Mouse (Mus musculus) CD4-positive naive resting alpha-beta T cell, adult 76 days (primary cell): ENCODE data around the gene Otud5. TPM values are rescaled to one million over a fixed set of nuclear protein-coding genes. Genes with fewer than 3 reads are reported as not detected.

Experiments used
- total RNA-seq: library from RNA; stranded (reverse); gene quantifications from one replicate; pipeline ENCODE4 v1.2.4, GENCODE M21; 2023

The Otud5 gene
- total RNA-seq: 191 TPM

GRCm38 (mm10) chrX:7841163-7842162 lies at the start of gene Otud5:
Gene Otud5 (plus strand): TSS chrX:7841364.

DNA sequence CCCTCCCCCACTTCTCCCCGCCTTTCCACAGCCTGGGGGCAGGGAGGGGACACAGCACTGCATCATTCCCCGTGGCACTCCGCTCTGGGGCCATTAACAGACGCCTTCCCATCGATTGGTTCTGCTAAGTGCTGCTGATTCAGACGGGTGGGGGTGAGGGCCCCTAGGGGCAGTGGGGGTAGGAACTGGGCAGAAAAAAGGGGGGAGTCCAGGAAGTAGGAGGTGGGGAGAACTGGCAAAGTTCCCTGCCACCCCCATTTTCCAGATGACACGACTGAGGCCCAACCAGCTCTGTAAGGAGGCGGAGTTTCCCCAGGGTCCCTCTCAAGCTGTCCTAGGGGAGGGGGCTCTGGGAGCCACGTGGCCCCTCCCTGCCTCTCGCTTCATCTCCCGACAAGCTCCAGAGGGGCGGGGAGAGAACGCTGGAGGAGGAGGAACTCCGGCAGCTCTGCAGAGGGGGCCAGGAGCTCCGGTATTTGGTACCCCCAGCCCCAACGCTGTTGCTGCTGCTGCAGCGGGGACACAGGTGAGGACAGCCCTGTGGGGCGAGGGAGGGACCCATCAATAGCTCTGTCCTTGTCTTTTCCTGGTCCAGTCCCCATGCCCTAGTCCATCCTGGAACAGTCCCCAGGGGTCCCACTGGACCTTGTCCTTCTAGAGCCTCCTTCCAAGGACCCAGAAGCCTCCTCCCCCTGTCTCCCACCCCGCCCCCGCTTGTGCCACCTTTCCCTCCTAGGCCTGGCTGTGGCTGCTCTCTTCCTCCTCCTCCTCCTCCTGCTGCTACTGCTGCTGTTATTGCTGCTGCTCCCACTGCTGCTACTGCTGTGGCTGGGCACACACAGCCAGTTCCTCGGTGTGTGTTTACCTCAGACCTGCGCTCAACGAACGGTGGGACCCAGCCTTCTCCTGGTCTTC lies 19.0 kb upstream of the Otud5 start, which contains the start of gene Kcnd1:
Gene Kcnd1, plus strand, starts transcription at position 425 of the 915 bp plus-strand sequence.

GRCm38 (mm10) chrX:7878007-7878419 lies 36.8 kb downstream of the Otud5 start, which contains the start of gene Pim2:
Gene Pim2 (plus strand): TSS chrX:7878262.

GRCm38 (mm10) chrX:7883841-7884567 lies 42.8 kb downstream of the Otud5 start, which contains the start of gene Slc35a2:
Gene Slc35a2 (plus strand): TSS chrX:7884028.

DNA sequence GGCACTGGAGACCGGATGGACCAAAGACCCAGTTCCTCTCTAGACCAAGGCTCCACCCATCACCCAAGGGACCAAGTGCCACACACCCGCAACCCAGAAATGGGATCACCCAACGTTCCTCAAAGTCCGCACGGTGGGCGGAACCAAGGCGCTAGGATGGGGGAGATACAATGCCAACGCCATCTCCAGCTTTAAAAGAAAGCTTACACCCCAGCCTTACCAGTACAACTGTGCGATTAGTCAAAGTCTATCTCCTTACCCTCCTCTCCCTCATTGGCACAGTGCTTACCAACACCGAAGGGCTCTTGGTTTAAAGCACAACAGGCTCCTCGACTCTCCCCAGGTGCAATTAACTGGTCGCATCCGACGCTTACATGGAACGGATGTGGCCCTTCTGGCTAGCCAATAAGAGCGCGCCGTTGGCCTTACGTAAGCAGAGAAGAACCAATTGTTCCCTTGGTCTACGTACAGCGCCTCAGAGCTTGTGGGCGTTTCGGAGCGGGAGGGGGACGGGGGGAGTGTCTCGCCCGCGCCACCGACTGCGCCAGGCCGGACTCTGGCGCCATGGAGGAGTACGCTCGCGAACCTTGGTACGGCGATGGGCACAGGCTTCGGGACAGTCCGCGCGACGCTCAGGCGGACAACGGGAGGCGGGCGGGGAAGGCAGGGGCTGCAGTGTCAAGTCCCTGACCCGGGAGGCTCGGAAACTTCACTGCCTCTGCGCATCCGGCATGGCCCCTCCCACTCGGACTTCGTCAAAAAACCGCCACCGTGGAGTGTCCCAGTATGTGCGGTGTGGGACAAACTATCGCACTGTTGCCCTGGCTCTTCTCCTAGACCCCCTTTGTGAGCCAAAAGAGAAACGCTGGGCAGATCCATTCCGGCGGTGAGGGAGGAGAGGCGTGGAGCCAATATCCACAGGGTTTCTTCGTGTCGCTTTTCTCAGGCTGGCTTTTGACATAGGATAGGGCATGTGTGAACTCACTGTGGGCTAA lies 58.0 kb downstream of the Otud5 start, which contains the start of the genes Pqbp1 and Timm17b:
Gene Pqbp1, minus strand, starts transcription at position 390 of the 995 bp plus-strand sequence.
Gene Timm17b, plus strand, starts transcription at position 478 of the 995 bp plus-strand sequence.

GRCm38 (mm10) chrX:7907735-7908134 lies 66.6 kb downstream of the Otud5 start, which contains the start of gene Gm10491:
Gene Gm10491 (minus strand): TSS chrX:7907835.

GRCm38 (mm10) chrX:7909242-7909641 lies 68.1 kb downstream of the Otud5 start, which contains the start of gene Gm10490:
Gene Gm10490 (plus strand): TSS chrX:7909542.

GRCm38 (mm10) chrX:7919601-7920383 lies 78.6 kb downstream of the Otud5 start, which contains the start of gene Pcsk1n:
Gene Pcsk1n (plus strand): TSS chrX:7919822.

Other genes with a start within 250 kb of the Otud5 start
- 33.1 TPM for gene Ccdc22, start 235.8 kb upstream of the Otud5 start, total RNA-seq
- not detected for gene Cacna1f, start 234.3 kb upstream of the Otud5 start, total RNA-seq
- gene Syp, start 202.9 kb upstream of the Otud5 start, total RNA-seq: 0.79 TPM
- 29.9 TPM for gene Prickle3, start 184.1 kb upstream of the Otud5 start, total RNA-seq
- gene Plp2, start 170.0 kb upstream of the Otud5 start, total RNA-seq: 35.7 TPM
- not detected for gene Magix, start 160.1 kb upstream of the Otud5 start, total RNA-seq
- 47.4 TPM for gene Gpkow, start 144.2 kb upstream of the Otud5 start, total RNA-seq
- 131 TPM for gene Wdr45, start 127.0 kb upstream of the Otud5 start, total RNA-seq
- gene Gm45208, start 119.1 kb upstream of the Otud5 start, total RNA-seq: not detected
- 13.0 TPM for gene Praf2, start 112.9 kb upstream of the Otud5 start, total RNA-seq
- not detected for gene Ccdc120, start 90.5 kb upstream of the Otud5 start, total RNA-seq
- gene Tfe3, start 78.8 kb upstream of the Otud5 start, total RNA-seq: 23.5 TPM
- gene Gripap1, start 51.6 kb upstream of the Otud5 start, total RNA-seq: 151 TPM
- gene Kcnd1, start 19.1 kb upstream of the Otud5 start, total RNA-seq: 1.4 TPM
- gene Pim2, start 36.9 kb downstream of the Otud5 start, total RNA-seq: 44.6 TPM
- gene Slc35a2, start 42.7 kb downstream of the Otud5 start, total RNA-seq: 19.1 TPM
- gene Pqbp1, start 57.9 kb downstream of the Otud5 start, total RNA-seq: 70.6 TPM
- 25.7 TPM for gene Timm17b, start 58.0 kb downstream of the Otud5 start, total RNA-seq
- gene Gm10491, start 66.5 kb downstream of the Otud5 start, total RNA-seq: not detected
- not detected for gene Gm10490, start 68.2 kb downstream of the Otud5 start, total RNA-seq
- not detected for gene Pcsk1n, start 78.5 kb downstream of the Otud5 start, total RNA-seq
- not detected for gene Eras, start 87.2 kb downstream of the Otud5 start, total RNA-seq
- 17.4 TPM for gene Hdac6, start 106.5 kb downstream of the Otud5 start, total RNA-seq
- gene Gata1, start 136.7 kb downstream of the Otud5 start, total RNA-seq: 3.6 TPM
- gene Glod5, start 177.1 kb downstream of the Otud5 start, total RNA-seq: not detected
- 27.5 TPM for gene Suv39h1, start 233.4 kb downstream of the Otud5 start, total RNA-seq
- gene Was, start 249.1 kb downstream of the Otud5 start, total RNA-seq: 98.2 TPM